Mouse (Mus musculus) thymus, adult 2 months (tissue): ENCODE measurements at regions not wholly inside any gene's neighbourhood (a gene's known extent, or its start where the extent isn't known, plus 50 kb on each side); places are given as distances from the start of the nearest gene placed in this dataset.

Source experiments
- DNase-seq: peaks from one replicate; pipeline ENCODE4 v3.0.0; 2021
- H3K27ac ChIP-seq: fragments of 200-500 bp; 2 replicates; pipeline ENCODE4 v1.5.1; 2012; ENCODE audit warnings: low read length, control low read depth; ENCODE audit not compliant: control insufficient read depth, insufficient read depth
- H3K27me3 ChIP-seq: fragments of 200-500 bp; 2 replicates; pipeline ENCODE4 v1.6.1; 2012; ENCODE audit warnings: mild to moderate bottlenecking, low read length, moderate library complexity, mixed read lengths; ENCODE audit not compliant: control insufficient read depth, insufficient read depth
- H3K36me3 ChIP-seq: fragments of 200-500 bp; 2 replicates; pipeline ENCODE4 v1.6.1; 2012; ENCODE audit warnings: mild to moderate bottlenecking, low read length, moderate library complexity; ENCODE audit not compliant: control insufficient read depth, insufficient read depth
- H3K4me1 ChIP-seq: fragments of 200-500 bp; replicated peaks from 2 replicates; pipeline ENCODE4 v1.6.1; 2012; ENCODE audit warnings: low read length; ENCODE audit not compliant: control insufficient read depth, insufficient read depth
- H3K4me3 ChIP-seq: fragments of 200-500 bp; 2 replicates; pipeline ENCODE4 v1.5.1; 2012; ENCODE audit warnings: mild to moderate bottlenecking, low read length, control low read depth, moderate library complexity; ENCODE audit not compliant: control insufficient read depth, insufficient read depth
- CTCF ChIP-seq: fragments of 200-500 bp; IDR thresholded peaks from 2 replicates; pipeline ENCODE4 v1.5.1; 2012; ENCODE audit warnings: mild to moderate bottlenecking, control low read depth, low read length, moderate library complexity, borderline replicate concordance; ENCODE audit not compliant: control insufficient read depth, poor library complexity, insufficient read depth; ENCODE audit errors: extremely low read depth
- POLR2A ChIP-seq: fragments of 200-500 bp; IDR thresholded peaks from 2 replicates; pipeline ENCODE4 v1.6.1; 2012; ENCODE audit warnings: mild to moderate bottlenecking, low read length, control low read depth, moderate library complexity; ENCODE audit not compliant: control insufficient read depth, poor library complexity, insufficient read depth; ENCODE audit errors: extremely low read depth
- WGBS: fragments of 180-500 bp; shearing (Covaris S2); methylation state at CpG from one replicate; pipeline ENCODE4 v1.1.7; 2018; 5-methylcytosine and 5-hydroxymethylcytosine counted together

DNA sequence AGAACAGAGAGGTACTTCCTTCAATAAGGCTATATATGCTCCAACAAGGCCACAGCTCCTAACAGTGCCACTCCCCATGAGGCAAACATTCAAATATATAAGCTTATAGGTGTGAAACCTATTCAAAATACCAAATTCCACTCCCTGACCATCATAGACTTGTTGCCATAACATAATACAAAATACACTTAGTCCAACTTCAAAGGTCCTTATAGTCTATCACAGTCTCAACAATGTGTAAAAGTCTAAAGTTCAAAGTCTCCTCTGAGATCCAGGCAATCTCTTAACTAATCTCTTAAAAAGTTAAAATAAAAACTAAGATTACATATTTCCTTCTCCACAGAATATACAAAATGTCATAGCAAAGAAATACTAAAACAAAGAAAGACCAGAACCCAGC lies 574.5 kb downstream of the Hs3st4 start:
- no peak for TF ChIP-seq POLR2A
- Histone ChIP-seq H3K36me3 (no peaks in the 10 kb centered on the region), H3K4me3 (no peak overlapping the region), H3K27me3 (no peaks in the 10 kb centered on the region), H3K4me1 (no peaks in the 10 kb centered on the region), H3K27ac (no peak overlapping the region)
- DNase-seq: no peak

DNA sequence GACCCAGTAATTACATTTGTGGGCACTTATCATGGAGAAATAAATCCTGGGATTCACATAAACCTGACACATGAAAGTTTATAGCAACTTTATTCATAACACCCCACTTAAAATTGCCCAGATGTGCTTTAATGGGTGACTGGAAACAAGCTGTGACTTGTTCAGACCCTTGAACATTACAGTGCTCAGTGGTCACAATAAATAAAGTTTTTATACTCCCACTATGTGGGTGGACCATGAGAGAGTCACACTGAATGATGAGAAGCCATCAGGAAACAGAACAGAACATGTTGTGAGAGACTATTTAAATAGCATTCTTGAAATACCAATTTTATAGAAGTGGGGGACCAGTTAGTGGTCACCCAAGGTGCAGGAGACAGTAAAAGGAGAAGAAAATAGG lies 588.1 kb downstream of the Hs3st4 start:
- no peak overlapping the region for H3K27ac ChIP-seq
- H3K27me3 ChIP-seq: no peaks in the 10 kb centered on the region
- TF ChIP-seq POLR2A: no peak
- H3K36me3 ChIP-seq: no peaks in the 10 kb centered on the region
- H3K4me3 ChIP-seq: no peak overlapping the region
- H3K4me1 ChIP-seq: no peaks in the 10 kb centered on the region
- no peak for DNase-seq

DNA sequence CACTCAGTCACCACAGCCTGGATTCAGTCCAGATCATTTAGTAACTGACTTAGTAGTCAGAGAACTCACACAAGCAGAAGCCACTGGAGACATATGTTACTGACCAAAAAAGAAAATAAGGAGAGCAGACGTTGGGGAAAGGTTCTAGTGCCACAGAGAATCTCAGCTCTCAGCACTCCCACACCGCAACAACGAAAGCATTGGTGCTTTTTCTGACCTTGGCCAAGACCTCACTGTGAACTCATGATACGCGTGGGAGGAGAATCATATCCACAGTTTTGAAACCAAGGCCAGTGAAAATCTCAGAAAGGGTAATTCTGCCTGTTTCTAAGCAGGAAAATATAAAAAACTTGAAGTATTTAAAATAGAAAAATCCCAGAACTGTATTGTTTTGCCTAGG lies 591.0 kb downstream of the Hs3st4 start:
- Histone ChIP-seq H3K27me3 (no peaks in the 10 kb centered on the region), H3K4me3 (no peak overlapping the region), H3K36me3 (no peaks in the 10 kb centered on the region), H3K4me1 (no peaks in the 10 kb centered on the region), H3K27ac (no peak overlapping the region)
- 85% methylated on average over 5 of the region's 5 CpGs for WGBS
- TF ChIP-seq POLR2A: no peak
- TF ChIP-seq CTCF: no peak
- DNase-seq: no peak

DNA sequence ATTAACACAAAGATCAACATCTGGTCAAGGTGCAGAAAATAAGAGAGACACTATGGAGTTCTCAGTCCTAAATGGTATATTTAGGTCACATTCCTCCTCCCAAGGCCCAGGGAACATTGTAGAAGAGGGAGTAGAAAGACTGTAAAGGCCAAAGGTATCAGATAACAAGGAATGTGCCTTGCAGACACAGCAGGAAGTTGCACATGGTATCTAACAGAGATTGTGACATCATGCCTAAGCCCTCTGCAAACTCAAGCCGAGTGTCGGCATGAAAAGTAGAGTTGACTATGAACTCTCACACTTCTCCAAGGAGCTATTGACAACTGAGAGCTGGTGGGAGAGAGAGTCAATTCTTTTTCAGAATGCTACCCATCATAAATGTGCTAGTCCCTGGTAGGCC lies 598.7 kb downstream of the Hs3st4 start:
- 97% methylated on average over 2 of the region's 2 CpGs for WGBS
- no peak for DNase-seq
- no peak overlapping the region for H3K4me3 ChIP-seq
- H3K4me1 ChIP-seq: no peaks in the 10 kb centered on the region
- no peaks in the 10 kb centered on the region for H3K36me3 ChIP-seq
- TF ChIP-seq CTCF (no peak), POLR2A (no peak)
- H3K27me3 ChIP-seq: no peaks in the 10 kb centered on the region
- H3K27ac ChIP-seq: no peak overlapping the region

DNA sequence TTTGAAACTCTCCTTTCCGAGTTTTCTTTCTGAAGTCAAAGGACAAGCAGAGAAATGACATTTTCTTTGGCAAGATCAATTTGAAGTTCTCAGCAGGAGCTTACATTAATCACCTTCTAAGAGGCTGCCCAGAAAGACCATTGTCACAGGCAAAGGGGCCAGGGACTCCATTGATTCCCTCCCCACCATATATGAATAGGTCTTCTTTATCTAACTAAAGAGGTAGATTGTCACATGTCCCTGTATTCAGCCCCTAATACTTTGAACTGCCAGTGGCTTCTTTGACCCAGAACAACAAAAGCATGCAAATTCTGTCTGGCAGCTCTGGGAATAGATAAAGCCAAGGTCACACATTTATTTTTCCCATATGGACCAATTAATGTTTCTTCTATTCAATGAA lies 602.6 kb downstream of the Hs3st4 start:
- TF ChIP-seq POLR2A: no peak
- no peak for TF ChIP-seq CTCF
- Histone ChIP-seq H3K4me1 (no peaks in the 10 kb centered on the region), H3K27ac (no peak overlapping the region), H3K36me3 (no peaks in the 10 kb centered on the region), H3K4me3 (no peak overlapping the region), H3K27me3 (no peaks in the 10 kb centered on the region)
- 90% methylated on average over 1 of the region's 1 CpGs for WGBS
- no peak for DNase-seq

DNA sequence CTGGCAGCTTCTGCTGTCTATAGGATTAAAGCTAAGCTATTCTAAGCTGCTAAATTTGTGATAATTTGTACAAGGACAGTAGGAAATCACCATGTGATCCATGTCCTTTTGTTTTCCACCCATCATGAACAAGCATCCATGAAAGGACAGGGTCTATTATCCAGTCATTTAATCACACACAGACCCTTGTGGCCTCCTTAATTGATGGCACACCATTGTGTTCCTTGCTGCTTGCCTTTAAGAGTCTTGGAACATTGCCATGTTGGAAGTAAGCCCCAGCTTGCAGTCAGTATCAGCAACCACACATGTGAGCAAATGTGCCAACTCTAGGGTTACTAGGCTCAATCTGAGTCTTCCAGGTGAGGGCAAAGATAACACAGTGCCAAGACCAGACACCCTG lies 608.7 kb downstream of the Hs3st4 start:
- no peak for TF ChIP-seq CTCF
- TF ChIP-seq POLR2A: no peak
- no peaks in the 10 kb centered on the region for H3K27me3 ChIP-seq
- DNase-seq: no peak

DNA sequence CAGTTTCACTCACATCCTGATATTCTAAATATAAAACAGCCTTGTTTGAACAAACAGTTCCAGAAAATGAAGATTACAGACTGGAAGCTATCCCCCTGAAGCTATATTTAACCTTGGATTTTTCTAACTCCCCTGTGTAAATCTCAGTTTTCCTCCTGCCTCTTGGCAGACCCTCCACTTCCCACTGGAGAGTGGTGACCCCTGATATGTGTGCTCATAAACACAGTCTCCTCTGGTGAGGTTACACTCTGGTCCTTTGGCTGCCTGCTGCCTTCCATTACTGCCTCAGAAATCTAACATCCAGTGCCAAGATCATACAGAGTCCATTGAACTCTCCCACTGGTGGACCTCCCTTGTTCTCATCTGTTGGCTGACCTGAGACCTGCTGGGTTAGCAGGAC lies 610.8 kb downstream of the Hs3st4 start:
- H3K27ac ChIP-seq: no peak overlapping the region
- TF ChIP-seq CTCF (no peak), POLR2A (no peak)
- DNase-seq: no peak
- H3K4me1 ChIP-seq: no peaks in the 10 kb centered on the region
- H3K27me3 ChIP-seq: no peaks in the 10 kb centered on the region
- no peaks in the 10 kb centered on the region for H3K36me3 ChIP-seq
- no peak overlapping the region for H3K4me3 ChIP-seq

More for the DNA sequence above, 608.7 kb downstream of the Hs3st4 start:
- Histone ChIP-seq H3K4me1 (no peaks in the 10 kb centered on the region), H3K27ac (no peak overlapping the region), H3K36me3 (no peaks in the 10 kb centered on the region), H3K4me3 (no peak overlapping the region)
